Mouse (Mus musculus) heart, adult 2 months (tissue): ENCODE data around the gene Ndufs8. TPM values are rescaled to one million over a fixed set of nuclear protein-coding genes. Genes with fewer than 3 reads are reported as not detected.

Experiments used
- DNase-seq, 2 experiments: peaks; one replicate each; pipeline ENCODE4 v3.0.0; 2021
- H3K27ac ChIP-seq: fragments of 200-600 bp; 2 replicates; pipeline ENCODE4 v1.8.1; 2022
- H3K27me3 ChIP-seq: fragments of 200-500 bp; 2 replicates; pipeline ENCODE4 v1.6.1; 2012; ENCODE audit warnings: mild to moderate bottlenecking, low read length, inconsistent platforms, mixed read lengths; ENCODE audit not compliant: control insufficient read depth, insufficient read depth
- H3K36me3 ChIP-seq: fragments of 200-500 bp; 2 replicates; pipeline ENCODE4 v1.6.1; 2012; ENCODE audit warnings: low read length, inconsistent platforms; ENCODE audit not compliant: control insufficient read depth, insufficient read depth
- H3K4me1 ChIP-seq: fragments of 200-500 bp; 2 replicates; pipeline ENCODE4 v1.6.1; 2011; ENCODE audit warnings: low read length; ENCODE audit not compliant: control insufficient read depth, insufficient read depth
- H3K4me3 ChIP-seq: fragments of 200-600 bp; 2 replicates; pipeline ENCODE4 v1.8.1; 2022
- H3K79me2 ChIP-seq: fragments of 200-500 bp; replicated peaks from 2 replicates; pipeline ENCODE4 v1.6.1; 2012; ENCODE audit warnings: mild to moderate bottlenecking, inconsistent platforms, low read length, moderate library complexity, mixed read lengths; ENCODE audit not compliant: control insufficient read depth, insufficient read depth
- H3K9ac ChIP-seq: fragments of 200-500 bp; 2 replicates; pipeline ENCODE4 v1.6.1; 2012; ENCODE audit warnings: low read depth, mild to moderate bottlenecking, control low read depth, inconsistent platforms, low read length, mixed read lengths
- CTCF ChIP-seq: fragments of 200-600 bp; IDR thresholded peaks from 2 replicates; pipeline ENCODE4 v1.8.1; 2022; ENCODE audit warnings: antibody characterized with exemption, mild to moderate bottlenecking, moderate library complexity
- EP300 ChIP-seq: fragments of 200-500 bp; IDR thresholded peaks from 2 replicates; pipeline ENCODE4 v1.6.1; 2011; ENCODE audit warnings: low read depth, low read length, control low read depth; ENCODE audit not compliant: insufficient read depth
- POLR2A ChIP-seq: fragments of 200-500 bp; IDR thresholded peaks from 2 replicates; pipeline ENCODE4 v1.6.1; 2011; ENCODE audit warnings: mild to moderate bottlenecking, low read depth, low read length, control low read depth; ENCODE audit not compliant: insufficient read depth
- WGBS: fragments of 180-500 bp; shearing (Covaris S2); methylation state at CpG from one replicate; pipeline ENCODE4 v1.1.7; 2018; 5-methylcytosine and 5-hydroxymethylcytosine counted together
- intact Hi-C: fragments of 180-260 bp; cut with DNase I; formaldehyde crosslinking; loops from one replicate; pipeline ENCODE4 v1.15.1; 2025
- polyA plus RNA-seq: library from polyadenylated mRNA; depleted of rRNA; stranded (reverse); fragments of >200 nt; gene quantifications from 2 replicates; pipeline ENCODE4 v1.2.3, GENCODE M21; 2012
- total RNA-seq, 2 experiments: library from RNA; stranded (reverse); gene quantifications; 2 replicates each; pipeline ENCODE4 v1.2.3; 2021

Ndufs8 gene
- total and polyA plus RNA-seq, 3 experiments: 438 to 761 (median 511) TPM

GRCm38 (mm10) chr19:3884325-3884990, 28.1 kb downstream of the Ndufs8 start:
- DNase-seq: no peak
- WGBS: 33% methylated on average over 6 of the region's 6 CpGs
- TF ChIP-seq CTCF (no peak), EP300 (no peak), POLR2A (no peak)

GRCm38 (mm10) chr19:3882214-3882613, 30.4 kb downstream of the Ndufs8 start:
- no peak overlapping the region for H3K27ac ChIP-seq
- no peaks in the 10 kb centered on the region for H3K27me3 ChIP-seq
- no peaks in the 10 kb centered on the region for H3K4me1 ChIP-seq
- WGBS: 73% methylated on average over 4 of the region's 4 CpGs
- no peaks in the 10 kb centered on the region for H3K79me2 ChIP-seq
- intact Hi-C loops: no loop called here
- TF ChIP-seq CTCF: no peak
- TF ChIP-seq EP300: no peak
- TF ChIP-seq POLR2A: no peak
- H3K9ac ChIP-seq: no peak overlapping the region
- H3K36me3 ChIP-seq: no peaks in the 10 kb centered on the region
- no peak for DNase-seq
- H3K4me3 ChIP-seq: no peak overlapping the region

More at GRCm38 (mm10) chr19:3884325-3884990, 28.1 kb downstream of the Ndufs8 start:
- Histone ChIP-seq H3K9ac (no peak overlapping the region), H3K27me3 (no peaks in the 10 kb centered on the region), H3K4me3 (no peak overlapping the region), H3K4me1 (no peaks in the 10 kb centered on the region), H3K79me2 (no peaks in the 10 kb centered on the region), H3K27ac (no peak overlapping the region), H3K36me3 (no peaks in the 10 kb centered on the region)
- intact Hi-C loops: no loop called here

GRCm38 (mm10) chr19:3880054-3880848, 32.3 kb downstream of the Ndufs8 start:
- no peak overlapping the region for H3K4me3 ChIP-seq
- H3K9ac ChIP-seq: no peak overlapping the region
- H3K36me3 ChIP-seq: no peaks in the 10 kb centered on the region
- WGBS: 87% methylated on average over 6 of the region's 6 CpGs
- TF ChIP-seq POLR2A (no peak), CTCF (no peak), EP300 (no peak)
- no peaks in the 10 kb centered on the region for H3K79me2 ChIP-seq
- no peaks in the 10 kb centered on the region for H3K27me3 ChIP-seq
- no peak for DNase-seq
- intact Hi-C loops: no loop called here
- H3K27ac ChIP-seq: no peak overlapping the region
- no peaks in the 10 kb centered on the region for H3K4me1 ChIP-seq

- Histone ChIP-seq H3K79me2 (no peaks in the 10 kb centered on the region), H3K4me1 (no peaks in the 10 kb centered on the region), H3K27ac (no peak overlapping the region), H3K9ac (no peak overlapping the region), H3K36me3 (no peaks in the 10 kb centered on the region), H3K27me3 (no peaks in the 10 kb centered on the region), H3K4me3 (no peak overlapping the region)
- WGBS: 87% methylated on average over 7 of the region's 7 CpGs
- intact Hi-C loops: no loop called here
- DNase-seq: no peak
- TF ChIP-seq CTCF (no peak), POLR2A (no peak), EP300 (no peak)
These were observed 37.5 kb downstream of the Ndufs8 start for GRCm38 (mm10) chr19:3875045-3875444.

- 33% methylated on average over 4 of the region's 4 CpGs for WGBS
- Histone ChIP-seq H3K27ac (no peak overlapping the region), H3K4me3 (no peak overlapping the region), H3K36me3 (no peaks in the 10 kb centered on the region), H3K27me3 (no peaks in the 10 kb centered on the region), H3K9ac (no peak overlapping the region), H3K4me1 (no peaks in the 10 kb centered on the region), H3K79me2 (no peaks in the 10 kb centered on the region)
- DNase-seq: no peak
- intact Hi-C loops: no loop called here
- TF ChIP-seq CTCF: no peak
- TF ChIP-seq EP300: no peak
- no peak for TF ChIP-seq POLR2A
These were observed 40.2 kb downstream of the Ndufs8 start for GRCm38 (mm10) chr19:3872373-3872772.

GRCm38 (mm10) chr19:3871468-3871867, 41.1 kb downstream of the Ndufs8 start:
- H3K79me2 ChIP-seq: no peaks in the 10 kb centered on the region
- H3K9ac ChIP-seq: no peak overlapping the region
- TF ChIP-seq EP300 (no peak), CTCF (no peak), POLR2A (no peak)
- H3K4me3 ChIP-seq: no peak overlapping the region
- no peaks in the 10 kb centered on the region for H3K27me3 ChIP-seq
- H3K4me1 ChIP-seq: no peaks in the 10 kb centered on the region
- no peaks in the 10 kb centered on the region for H3K36me3 ChIP-seq
- no peak overlapping the region for H3K27ac ChIP-seq
- intact Hi-C loops: no loop called here
- no peak for DNase-seq
